Mouse (Mus musculus): ENCODE data around the gene Smyd3. TPM values are rescaled to one million over a fixed set of nuclear protein-coding genes. Genes with fewer than 3 reads are reported as not detected.

Smyd3 gene
- polyA plus RNA-seq, 1 experiment from 2014 or later, result 36.2 TPM

Other genes with a start within 250 kb of the Smyd3 start
- 38.5 and 39.6 TPM in 2 replicates for gene Tfb2m, start 28.2 kb upstream of the Smyd3 start, polyA plus RNA-seq (2015; fragmentation: Nextera tagmentation; extraction: Ambion mirVana)
- gene Cnst, start 28.3 kb upstream of the Smyd3 start, polyA plus RNA-seq (2015; fragmentation: Nextera tagmentation; extraction: Ambion mirVana), result 18.0 and 18.8 TPM in 2 replicates
- 15.6 and 17.0 TPM in 2 replicates for gene Sccpdh, start 150.2 kb upstream of the Smyd3 start, polyA plus RNA-seq (2015; fragmentation: Nextera tagmentation; extraction: Ambion mirVana)
- gene Kif28, start 227.2 kb upstream of the Smyd3 start, polyA plus RNA-seq (2015; fragmentation: Nextera tagmentation; extraction: Ambion mirVana), result not detected in 2 replicates

All from thymus, postnatal 0 days (tissue).